Mouse (Mus musculus) cerebellum, adult 11-12 months (tissue): ENCODE measurements around the gene Gm21865.
"Not testable (repeated sequence)": the region's sequence is repeated elsewhere in the genome, so short reads cannot be mapped to it uniquely, and the experiment has no call there.

ENCODE experiments used
- DNase-seq: peaks from one replicate; pipeline ENCODE4 v3.0.0; 2022

Gene Gm21865

GRCm38 (mm10) chrY:40316803-40317202 lies at the start of gene Gm21865:
Gm21865 (minus strand) TSS chrY:40316903.
- not testable (repeated sequence) for DNase-seq
